Mouse (Mus musculus) intestine, embryonic 15.5 days (tissue): ENCODE results near the gene Dennd2a. TPM values are rescaled to one million over a fixed set of nuclear protein-coding genes. Genes with fewer than 3 reads are reported as not detected.

Experiments
- ATAC-seq: fragments of 200-750 bp; cut with Nextera tagmentation; 2 replicates; pipeline ENCODE4 v1.8.0; 2017; ENCODE audit warnings: moderate TSS enrichment, moderate library complexity
- H3K27ac ChIP-seq: fragments of 300-500 bp; sonication (generic); 2 replicates; pipeline ENCODE4 v1.5.1; 2015; ENCODE audit warnings: mild to moderate bottlenecking, inconsistent platforms
- H3K27me3 ChIP-seq: fragments of 300-500 bp; sonication (generic); replicated peaks from 2 replicates; pipeline ENCODE4 v1.6.1; 2015; ENCODE audit warnings: inconsistent platforms
- H3K36me3 ChIP-seq: fragments of 300-500 bp; sonication (generic); 2 replicates; pipeline ENCODE4 v1.6.1; 2015; ENCODE audit warnings: inconsistent platforms
- H3K4me1 ChIP-seq: fragments of 300-500 bp; sonication (generic); replicated peaks from 2 replicates; pipeline ENCODE4 v1.6.1; 2015; ENCODE audit warnings: inconsistent platforms
- H3K4me2 ChIP-seq: fragments of 300-500 bp; sonication (generic); replicated peaks from 2 replicates; pipeline ENCODE4 v1.6.1; 2015; ENCODE audit warnings: mild to moderate bottlenecking, inconsistent platforms
- H3K4me3 ChIP-seq: fragments of 300-500 bp; sonication (generic); replicated peaks from 2 replicates; pipeline ENCODE4 v1.5.1; 2015; ENCODE audit warnings: inconsistent platforms
- H3K9ac ChIP-seq: fragments of 300-500 bp; sonication (generic); 2 replicates; pipeline ENCODE4 v1.6.1; 2015; ENCODE audit warnings: inconsistent platforms
- H3K9me3 ChIP-seq: fragments of 300-500 bp; sonication (generic); 2 replicates; pipeline ENCODE4 v1.6.1; 2016; ENCODE audit warnings: inconsistent platforms
- WGBS: fragments of 180-500 bp; shearing (Covaris S2); methylation state at CpG from one replicate; pipeline ENCODE4 v1.1.7; 2015; 5-methylcytosine and 5-hydroxymethylcytosine counted together
- polyA plus RNA-seq: library from polyadenylated mRNA; unstranded; fragments of >200 nt; fragmentation: Nextera tagmentation; extraction: Ambion mirVana; gene quantifications from 2 replicates; pipeline ENCODE4 v1.2.1, GENCODE M21; 2015

Gene Dennd2a
- polyA plus RNA-seq, 1 experiment from 2014 or later, result 12.3 TPM

GRCm38 (mm10) chr6:39579552-39579951 lies 21.9 kb upstream of the Dennd2a start:
- ATAC-seq, result no peak
- H3K4me3 ChIP-seq, result no peak overlapping the region
- WGBS, result 75% methylated on average over 7 of the region's 7 CpGs
- no peak overlapping the region for H3K27ac ChIP-seq
- H3K9ac ChIP-seq, result no peak overlapping the region
- peaks cover 10% of the 10 kb centered on the region for H3K36me3 ChIP-seq
- no peaks in the 10 kb centered on the region for H3K27me3 ChIP-seq
- no peak overlapping the region for H3K4me2 ChIP-seq
- H3K4me1 ChIP-seq, result peaks cover 5% of the 10 kb centered on the region
- no peaks in the 10 kb centered on the region for H3K9me3 ChIP-seq

GRCm38 (mm10) chr6:39574951-39575350 lies 17.3 kb upstream of the Dennd2a start:
- Histone ChIP-seq H3K27me3 (no peaks in the 10 kb centered on the region), H3K4me1 (peaks cover 12% of the 10 kb centered on the region), H3K9me3 (no peaks in the 10 kb centered on the region), H3K4me2 (peak overlapping the region; percentile 83), H3K27ac (no peak overlapping the region), H3K9ac (peak overlapping the region; percentile 77), H3K36me3 (peaks cover 6% of the 10 kb centered on the region), H3K4me3 (peak overlapping the region; percentile 81)
- 53% methylated on average over 7 of the region's 7 CpGs for WGBS
- no peak for ATAC-seq

- H3K4me2 ChIP-seq, result peak overlapping the region; percentile 83
- no peaks in the 10 kb centered on the region for H3K27me3 ChIP-seq
- peaks cover 4% of the 10 kb centered on the region for H3K36me3 ChIP-seq
- peak overlapping the region; percentile 81 for H3K4me3 ChIP-seq
- peaks cover 12% of the 10 kb centered on the region for H3K4me1 ChIP-seq
- 22% methylated on average over 10 of the region's 10 CpGs for WGBS
- H3K27ac ChIP-seq, result peak overlapping the region; percentile 90; the same call in 1 of the 2 replicates
- H3K9me3 ChIP-seq, result no peaks in the 10 kb centered on the region
- H3K9ac ChIP-seq, result peak overlapping the region; percentile 77
- ATAC-seq, result peak; percentile 37
Observed at GRCm38 (mm10) chr6:39574555-39574869, 16.8 kb upstream of the Dennd2a start.

GRCm38 (mm10) chr6:39573791-39574554 lies 16.3 kb upstream of the Dennd2a start, which contains the start of gene Adck2:
Gene Adck2 (plus strand): TSS chr6:39573873.
- peak; percentile 97 for ATAC-seq
- Histone ChIP-seq H3K27me3 (no peaks in the 10 kb centered on the region), H3K9ac (peak within 1 kb of the TSS; percentile 77), H3K4me3 (peak within 1 kb of the TSS; percentile 81), H3K4me2 (peak within 1 kb of the TSS; percentile 83), H3K4me1 (peaks cover 12% of the 10 kb centered on the region), H3K36me3 (no peaks in the 10 kb centered on the region; the same call in 1 of the 2 replicates), H3K9me3 (no peaks in the 10 kb centered on the region), H3K27ac (peak within 1 kb of the TSS; percentile 90)
- under 1% methylated on average over 49 of the region's 49 CpGs for WGBS

GRCm38 (mm10) chr6:39570426-39570825 lies 12.8 kb upstream of the Dennd2a start:
- Histone ChIP-seq H3K4me3 (no peak overlapping the region), H3K4me1 (peaks cover 12% of the 10 kb centered on the region), H3K4me2 (no peak overlapping the region), H3K27ac (no peak overlapping the region), H3K9me3 (no peaks in the 10 kb centered on the region), H3K9ac (no peak overlapping the region), H3K27me3 (no peaks in the 10 kb centered on the region), H3K36me3 (no peaks in the 10 kb centered on the region)
- no peak for ATAC-seq
- WGBS, result 45% methylated on average over 3 of the region's 3 CpGs

GRCm38 (mm10) chr6:39567528-39567927 lies 9.9 kb upstream of the Dennd2a start:
- no peaks in the 10 kb centered on the region for H3K36me3 ChIP-seq
- no peak overlapping the region for H3K27ac ChIP-seq
- H3K27me3 ChIP-seq, result no peaks in the 10 kb centered on the region
- H3K4me3 ChIP-seq, result no peak overlapping the region
- WGBS, result 16% methylated on average over 5 of the region's 5 CpGs
- H3K9me3 ChIP-seq, result no peaks in the 10 kb centered on the region
- ATAC-seq, result peak; percentile 31; the same call in 1 of the 2 replicates
- H3K4me2 ChIP-seq, result no peak overlapping the region
- no peak overlapping the region for H3K9ac ChIP-seq
- H3K4me1 ChIP-seq, result no peaks in the 10 kb centered on the region

- 18% methylated on average over 23 of the region's 23 CpGs for WGBS
- Histone ChIP-seq H3K4me1 (peaks cover 5% of the 10 kb centered on the region), H3K9ac (no peak overlapping the region), H3K36me3 (no peaks in the 10 kb centered on the region), H3K4me3 (peak overlapping the region; percentile 15), H3K27me3 (no peaks in the 10 kb centered on the region), H3K27ac (no peak overlapping the region), H3K4me2 (peak overlapping the region; percentile 47), H3K9me3 (no peaks in the 10 kb centered on the region)
- peak; percentile 67 for ATAC-seq
Observed at GRCm38 (mm10) chr6:39562166-39563015, 4.7 kb upstream of the Dennd2a start.

GRCm38 (mm10) chr6:39559276-39559939 lies 1.7 kb upstream of the Dennd2a start:
- WGBS, result 52% methylated on average over 6 of the region's 6 CpGs
- H3K4me2 ChIP-seq, result no peak overlapping the region
- no peak overlapping the region for H3K4me3 ChIP-seq
- no peak for ATAC-seq
- H3K4me1 ChIP-seq, result peaks cover 21% of the 10 kb centered on the region
- H3K27ac ChIP-seq, result no peak overlapping the region
- no peaks in the 10 kb centered on the region for H3K36me3 ChIP-seq
- no peaks in the 10 kb centered on the region for H3K9me3 ChIP-seq
- H3K9ac ChIP-seq, result no peak overlapping the region
- H3K27me3 ChIP-seq, result no peaks in the 10 kb centered on the region

- Histone ChIP-seq H3K4me2 (peak overlapping the region; percentile 82), H3K4me3 (peak overlapping the region; percentile 80), H3K9me3 (no peaks in the 10 kb centered on the region), H3K4me1 (peaks cover 19% of the 10 kb centered on the region), H3K36me3 (no peaks in the 10 kb centered on the region), H3K27me3 (no peaks in the 10 kb centered on the region), H3K9ac (peak overlapping the region; percentile 87), H3K27ac (peak overlapping the region; percentile 89)
- ATAC-seq, result peak; percentile 77
- under 1% methylated on average over 47 of the region's 54 CpGs for WGBS
Observed at GRCm38 (mm10) chr6:39556900-39557659, 587 bp downstream of the Dennd2a start.

GRCm38 (mm10) chr6:39555648-39555945 lies 2.1 kb downstream of the Dennd2a start:
- Histone ChIP-seq H3K9me3 (no peaks in the 10 kb centered on the region), H3K9ac (no peak overlapping the region), H3K4me1 (peaks cover 19% of the 10 kb centered on the region), H3K27me3 (no peaks in the 10 kb centered on the region), H3K27ac (no peak overlapping the region), H3K4me2 (peak overlapping the region; percentile 25), H3K36me3 (no peaks in the 10 kb centered on the region), H3K4me3 (no peak overlapping the region)
- ATAC-seq, result no peak
- 71% methylated on average over 2 of the region's 2 CpGs for WGBS

- no peaks in the 10 kb centered on the region for H3K27me3 ChIP-seq
- peak overlapping the region; percentile 25 for H3K4me2 ChIP-seq
- no peak for ATAC-seq
- H3K9ac ChIP-seq, result no peak overlapping the region
- H3K36me3 ChIP-seq, result no peaks in the 10 kb centered on the region
- H3K4me3 ChIP-seq, result no peak overlapping the region
- H3K27ac ChIP-seq, result no peak overlapping the region
- H3K9me3 ChIP-seq, result no peaks in the 10 kb centered on the region
- H3K4me1 ChIP-seq, result peaks cover 19% of the 10 kb centered on the region
- WGBS, result 55% methylated on average over 12 of the region's 12 CpGs
Observed at GRCm38 (mm10) chr6:39554888-39555647, 2.6 kb downstream of the Dennd2a start.
